Mouse (Mus musculus) thymus, adult 2 months (tissue): Measurements from ENCODE around the gene Coro1b.

Experiments used
- CTCF ChIP-seq: fragments of 200-500 bp; IDR thresholded peaks from 2 replicates; pipeline ENCODE4 v1.5.1; 2012; ENCODE audit warnings: mild to moderate bottlenecking, control low read depth, low read length, moderate library complexity, borderline replicate concordance; ENCODE audit not compliant: control insufficient read depth, poor library complexity, insufficient read depth; ENCODE audit errors: extremely low read depth
- POLR2A ChIP-seq: fragments of 200-500 bp; IDR thresholded peaks from 2 replicates; pipeline ENCODE4 v1.6.1; 2012; ENCODE audit warnings: mild to moderate bottlenecking, low read length, control low read depth, moderate library complexity; ENCODE audit not compliant: control insufficient read depth, poor library complexity, insufficient read depth; ENCODE audit errors: extremely low read depth

DNA sequence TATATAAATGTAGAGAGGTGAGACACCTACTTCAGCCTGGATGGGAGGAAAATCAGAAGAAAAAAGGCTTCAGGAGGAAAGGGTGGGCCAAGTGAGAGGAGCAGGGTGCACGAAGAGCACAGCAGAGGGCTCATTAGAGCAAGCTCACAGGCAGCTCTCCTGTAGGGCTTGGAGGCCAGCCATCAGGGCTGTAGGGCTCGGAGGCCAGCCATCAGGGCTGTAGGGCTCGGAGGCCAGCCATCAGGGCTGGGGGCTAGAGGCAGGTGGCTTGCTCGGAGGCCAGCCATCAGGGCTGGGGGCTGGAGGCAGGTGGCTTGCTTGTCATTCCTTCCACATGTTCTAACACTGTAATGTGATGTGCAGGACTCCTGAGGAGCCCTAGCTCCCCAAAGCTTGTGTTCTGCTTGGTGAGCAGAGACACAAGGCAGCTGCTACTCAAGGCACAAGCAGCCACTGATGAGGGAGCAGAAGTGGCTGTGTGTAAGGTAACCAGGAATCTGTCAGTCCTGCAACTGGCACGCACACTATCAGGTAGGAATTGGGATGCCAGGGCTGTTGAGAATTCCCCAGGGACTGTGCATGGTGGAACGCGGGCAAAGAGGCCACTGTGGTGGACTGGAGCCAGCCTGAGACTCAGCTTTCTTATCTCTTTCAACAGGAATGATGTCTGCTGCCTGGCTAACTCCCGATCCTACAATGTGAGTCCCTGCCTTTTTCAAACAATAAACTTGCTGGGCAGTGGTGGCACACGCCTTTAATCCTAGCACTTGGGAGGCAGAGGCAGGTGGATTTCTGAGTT lies 18.5 kb downstream of the Coro1b start:
- TF ChIP-seq POLR2A (no peak), CTCF (no peak)
